Mouse (Mus musculus) cerebellum, adult 11-12 months (tissue): Measurements from ENCODE around the gene Tsnaxip1.
A peak's percentile ranks its signal among the peaks of the same experiment; 100 is the strongest.

ENCODE experiments used
- DNase-seq: peaks from one replicate; pipeline ENCODE4 v3.0.0; 2022

Tsnaxip1 gene

DNA sequence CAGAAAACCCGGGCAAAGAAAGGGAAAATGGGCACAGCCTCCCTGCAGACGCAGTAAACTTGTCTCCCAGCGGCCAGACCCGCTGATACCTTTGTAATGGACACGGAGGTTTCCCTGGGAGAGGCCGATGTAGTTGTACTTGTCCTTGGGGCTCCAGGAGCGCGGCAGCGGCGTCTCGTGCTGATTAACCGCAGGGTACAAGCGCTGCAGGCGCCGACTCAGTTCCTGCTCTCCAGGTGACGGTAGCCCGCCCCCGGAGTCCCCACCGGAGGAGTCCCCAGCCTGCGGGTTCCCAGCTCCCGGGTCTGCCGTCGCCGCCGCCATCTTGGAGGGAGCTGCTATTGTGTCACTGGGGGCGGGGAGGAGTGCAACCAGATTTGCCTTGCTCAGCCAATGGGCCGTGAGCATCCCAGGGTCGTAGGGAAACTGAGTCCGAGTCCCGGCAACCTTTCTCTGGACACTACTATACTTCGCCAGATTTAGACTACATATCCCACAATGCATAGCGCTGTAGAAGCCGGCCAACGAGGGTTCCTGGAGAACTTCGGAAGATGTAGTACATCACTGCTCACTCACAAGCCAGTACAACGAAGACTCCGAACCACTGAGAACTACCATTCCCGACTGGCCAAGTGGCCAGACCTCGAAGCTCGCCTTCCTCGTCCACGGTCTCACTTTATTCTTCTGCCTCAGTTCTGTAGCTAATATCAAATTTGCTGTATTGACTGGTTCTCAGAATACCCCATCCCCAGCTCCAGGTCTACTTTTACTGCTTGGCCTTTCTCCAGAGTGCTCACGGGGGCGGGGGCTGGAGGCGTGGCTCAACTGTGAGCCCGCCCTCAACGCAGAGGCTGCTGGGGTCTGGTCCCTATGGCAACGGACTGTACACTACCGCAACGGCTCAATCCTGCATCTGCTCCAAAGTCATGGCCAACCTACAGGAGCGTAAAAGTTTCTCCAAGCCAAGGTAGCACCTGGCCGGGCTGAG, at the start of gene Tsnaxip1, which contains the start of gene Ranbp10:
Gene Tsnaxip1 (plus strand): TSS at position 871 of the 988 bp plus-strand sequence.
Gene Ranbp10 (minus strand): TSS at position 490 of the 988 bp plus-strand sequence.
- peak; percentile 98 for DNase-seq

DNA sequence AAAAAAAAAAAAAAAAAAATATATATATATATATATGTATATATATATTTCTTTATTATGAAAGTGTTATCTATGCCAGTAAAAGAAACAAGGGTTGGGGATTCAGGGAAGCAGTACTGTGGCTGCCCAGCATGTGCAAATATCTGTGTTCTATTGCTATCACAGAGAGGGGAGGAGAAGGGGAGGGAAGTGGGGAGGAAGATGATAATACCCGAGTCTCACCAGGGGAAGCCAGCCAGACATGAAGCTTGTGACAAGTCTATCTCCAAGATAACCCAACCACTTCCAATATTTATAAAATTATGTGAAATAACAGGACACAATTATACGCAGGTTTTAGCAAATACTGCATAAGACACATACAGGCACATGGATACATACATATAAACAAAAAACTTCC, 49.7 kb upstream of the Tsnaxip1 start:
- no peak for DNase-seq

DNA sequence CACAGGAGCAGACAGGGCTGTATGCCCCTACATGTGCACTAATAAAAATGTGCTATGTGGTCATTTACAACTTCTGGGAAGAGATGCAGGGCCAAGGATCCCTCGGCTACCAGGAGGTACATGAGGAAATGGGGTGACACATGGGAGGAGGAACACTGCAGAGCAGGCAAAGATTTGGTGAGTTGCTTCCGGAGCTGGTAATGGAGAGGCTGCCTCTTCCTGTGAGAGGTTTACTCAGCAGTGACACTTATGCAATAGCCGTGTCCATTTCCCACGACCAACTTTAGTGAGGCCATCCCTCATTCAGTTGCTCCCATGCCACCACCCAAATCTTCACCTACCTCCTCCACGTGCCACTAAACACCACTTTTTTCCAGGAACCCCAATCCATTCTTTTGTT, 47.2 kb upstream of the Tsnaxip1 start:
- DNase-seq, result no peak

DNA sequence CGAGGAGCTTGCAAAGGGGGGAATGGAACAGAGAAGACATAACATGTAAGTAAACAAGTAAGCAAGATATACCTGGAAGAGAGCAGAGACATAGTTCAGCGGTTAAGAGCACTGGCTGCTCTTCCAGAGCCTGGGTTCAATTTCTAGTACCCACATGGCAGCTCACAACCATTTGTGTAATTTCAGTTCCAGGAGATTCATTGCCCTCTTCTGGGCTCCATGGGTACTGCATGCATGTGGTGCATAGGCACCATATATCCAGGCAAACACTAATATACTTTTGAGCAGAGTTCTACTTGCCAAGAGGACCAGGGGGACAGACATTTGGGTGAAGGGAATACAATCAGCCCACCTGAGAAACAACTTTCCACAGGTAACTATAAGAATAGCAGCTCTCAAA, 39.3 kb upstream of the Tsnaxip1 start:
- no peak for DNase-seq

DNA sequence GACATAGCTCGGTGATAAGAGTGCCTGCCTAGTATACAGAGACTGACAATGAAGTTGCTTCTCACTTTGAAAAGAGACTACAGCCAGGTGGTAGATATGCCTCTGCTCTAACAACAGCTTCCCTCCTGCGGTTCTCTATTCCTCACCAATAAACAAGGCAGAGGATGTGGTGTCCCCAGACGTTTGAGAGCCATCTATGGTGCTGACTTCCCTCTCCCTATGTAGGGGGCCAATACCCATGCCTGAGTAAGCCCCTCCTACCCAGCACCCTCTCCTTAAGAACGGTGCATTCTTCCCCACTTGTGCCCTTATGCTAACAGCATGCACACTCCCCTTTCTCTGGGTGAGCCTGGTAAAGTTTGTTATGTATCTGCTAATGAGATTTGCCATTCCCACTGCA, 38.6 kb upstream of the Tsnaxip1 start:
- DNase-seq, result no peak

DNA sequence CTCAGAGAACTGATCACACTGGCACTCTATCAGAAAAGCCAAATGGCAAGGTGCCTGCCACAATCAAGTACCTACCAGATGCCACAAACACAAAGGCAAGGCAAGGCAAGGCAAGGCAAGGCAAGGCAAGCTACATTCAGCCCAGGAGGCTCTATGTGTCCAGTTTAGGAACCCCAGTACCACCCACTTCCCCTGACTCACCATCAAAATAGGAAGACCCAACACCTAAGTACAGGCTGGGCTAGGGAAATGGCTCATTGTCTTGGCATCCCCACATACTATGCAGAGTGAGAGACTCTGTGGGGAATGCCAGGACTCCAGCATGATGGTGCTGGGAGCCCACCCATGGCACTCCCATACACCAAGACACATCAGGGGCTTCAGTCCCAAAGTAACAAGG, 37.9 kb upstream of the Tsnaxip1 start:
- DNase-seq, result no peak

DNA sequence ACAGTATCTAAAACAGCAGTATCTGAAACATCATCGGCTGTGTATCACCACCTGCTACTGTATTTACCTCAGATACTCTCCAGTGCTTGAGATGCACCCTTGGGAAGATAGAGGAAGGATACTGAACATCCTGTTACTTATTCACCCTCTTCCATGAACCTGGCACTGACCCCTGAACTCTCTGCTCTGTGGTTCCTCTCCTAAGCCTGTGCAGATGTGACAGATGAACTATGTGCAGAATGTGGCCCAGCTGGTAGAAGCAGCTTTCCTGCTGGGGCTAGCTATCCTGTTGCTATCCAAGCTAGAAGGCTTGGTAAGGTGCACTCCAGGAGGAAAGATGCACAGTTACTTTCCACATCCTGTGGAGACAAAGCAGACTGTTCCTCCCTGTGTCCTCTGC, 34.2 kb upstream of the Tsnaxip1 start:
- no peak for DNase-seq

DNA sequence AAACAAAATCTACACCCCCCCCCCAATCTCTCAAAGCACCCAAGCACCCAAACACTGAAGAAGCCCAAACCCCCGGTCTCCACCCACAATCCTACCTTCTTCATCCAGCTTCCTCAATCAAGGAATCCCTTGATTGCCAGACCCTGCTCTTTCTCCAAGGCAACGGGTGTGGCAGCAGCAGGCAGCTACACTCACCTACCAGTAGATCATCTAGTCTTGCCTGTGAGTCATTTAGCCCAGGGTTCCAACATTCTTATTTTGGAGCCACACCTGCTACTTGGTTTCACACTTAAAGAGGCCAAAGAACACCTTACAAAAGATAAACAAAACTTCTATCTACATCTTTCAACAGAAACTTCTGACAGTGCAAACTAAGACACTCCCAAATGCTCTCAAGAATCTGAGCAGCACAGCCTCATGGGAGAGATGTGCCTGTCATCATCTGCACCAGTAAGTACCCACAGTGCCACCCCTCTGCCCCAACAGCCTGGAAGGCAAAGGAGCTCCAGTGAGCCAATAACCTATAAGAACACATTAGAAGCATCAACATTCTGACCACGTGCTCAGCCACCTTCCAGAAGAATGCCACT, 33.4 kb upstream of the Tsnaxip1 start:
- no peak for DNase-seq

DNA sequence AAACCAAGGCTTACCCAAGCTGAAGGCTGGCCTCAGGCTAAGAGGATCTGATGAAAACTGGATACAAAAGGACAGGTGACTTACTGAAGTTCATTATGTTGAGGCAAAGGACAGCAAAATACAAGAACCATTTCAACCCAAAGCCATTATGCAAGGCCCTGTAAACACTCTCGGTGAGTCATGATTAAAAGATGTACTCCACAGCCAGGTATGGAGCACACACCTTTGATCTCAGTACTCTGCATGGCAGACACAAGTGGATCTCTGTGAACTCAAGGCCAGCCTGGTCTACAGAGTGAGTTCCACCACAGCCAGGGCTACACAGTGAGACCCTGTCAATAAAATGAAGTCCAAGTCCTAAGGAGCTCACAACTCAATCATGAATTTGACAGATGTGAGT, 31.7 kb upstream of the Tsnaxip1 start:
- DNase-seq, result no peak

DNA sequence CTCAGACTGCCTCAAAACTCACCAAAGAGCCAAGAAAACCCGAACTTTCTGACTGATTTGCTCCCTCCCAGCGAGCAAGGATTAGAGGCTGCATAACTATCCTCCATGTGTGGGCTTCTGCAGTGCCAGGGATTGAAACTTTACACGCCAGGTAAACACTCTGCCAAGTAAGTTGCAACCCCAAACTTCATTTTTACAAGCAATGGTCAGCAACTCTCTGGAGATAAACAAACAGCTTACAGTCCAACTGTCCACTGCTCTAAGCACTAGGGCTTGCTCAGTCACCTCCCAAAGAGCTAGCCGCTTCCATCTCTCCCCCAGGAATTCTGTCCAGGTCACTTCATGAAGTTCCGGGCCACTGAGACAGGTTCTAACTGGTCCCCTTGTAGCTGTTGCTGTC, 29.1 kb upstream of the Tsnaxip1 start:
- DNase-seq, result no peak

DNA sequence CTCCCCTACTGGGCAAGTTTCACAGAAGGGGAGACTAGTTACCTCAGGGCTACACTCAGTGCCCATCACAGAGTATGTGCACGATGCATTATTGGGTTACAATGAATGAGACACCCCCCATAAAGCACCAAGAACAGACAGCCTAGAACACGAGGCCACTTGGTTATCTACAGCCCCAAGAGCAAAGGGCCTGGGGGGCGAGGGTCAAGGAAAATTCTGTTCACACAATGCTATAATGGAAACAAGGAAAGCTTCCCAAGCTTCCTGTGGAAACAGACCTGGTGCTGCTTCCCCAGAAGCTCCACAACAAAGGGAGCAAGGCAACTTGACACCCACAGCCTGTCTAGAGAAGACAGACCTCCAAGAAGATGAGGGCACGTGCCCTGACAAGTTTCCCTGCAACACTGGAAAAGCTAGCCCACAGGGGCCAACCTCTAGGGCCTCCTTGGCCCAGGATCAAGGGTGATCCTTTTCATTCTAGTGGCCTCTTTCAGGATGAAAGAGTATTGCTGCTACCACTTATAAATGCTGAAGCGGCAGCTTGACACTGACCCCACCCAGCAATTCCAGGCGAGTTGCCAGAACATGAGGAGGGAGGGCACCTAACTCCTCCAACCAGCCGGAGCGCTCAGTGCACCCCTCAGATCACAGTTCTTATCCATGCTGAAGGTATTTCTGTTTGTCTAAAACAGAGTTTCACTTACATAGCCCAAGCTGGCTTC, 28.3 kb upstream of the Tsnaxip1 start:
- peak; percentile 50 for DNase-seq

DNA sequence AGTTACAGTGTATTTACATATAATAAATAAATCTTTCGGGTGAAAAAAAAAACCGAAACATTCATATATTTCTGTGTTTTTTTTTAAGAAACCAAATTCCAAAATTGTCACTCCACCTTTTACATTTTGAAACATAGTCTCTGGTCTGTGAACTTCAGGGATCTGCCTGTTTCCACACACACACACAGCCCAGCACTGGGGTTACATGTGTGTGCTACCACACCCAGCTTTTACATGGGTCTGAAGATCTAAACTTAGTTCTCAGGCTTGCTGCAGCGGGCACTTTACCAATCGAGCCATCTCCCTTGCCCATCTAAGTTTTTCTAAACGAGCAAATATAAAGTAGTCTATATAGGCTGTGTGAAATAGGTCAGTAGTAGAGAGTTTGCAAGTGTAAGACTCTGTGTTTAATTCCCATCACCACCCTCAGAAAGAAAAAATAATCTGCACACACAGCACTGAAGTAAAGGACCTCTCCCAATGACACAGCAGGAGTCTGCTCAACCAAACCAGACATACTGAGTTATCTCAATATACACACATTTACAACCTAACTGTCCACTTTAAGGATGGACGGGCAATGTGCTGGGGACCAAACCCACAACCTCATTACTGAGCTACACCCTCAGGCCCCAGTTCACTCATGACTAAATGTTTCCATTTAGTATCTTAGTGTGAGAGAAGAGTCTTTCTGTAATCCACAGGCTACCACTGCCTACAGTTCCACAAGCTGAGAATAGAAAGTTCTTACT, 26.2 kb upstream of the Tsnaxip1 start:
- DNase-seq, result no peak

DNA sequence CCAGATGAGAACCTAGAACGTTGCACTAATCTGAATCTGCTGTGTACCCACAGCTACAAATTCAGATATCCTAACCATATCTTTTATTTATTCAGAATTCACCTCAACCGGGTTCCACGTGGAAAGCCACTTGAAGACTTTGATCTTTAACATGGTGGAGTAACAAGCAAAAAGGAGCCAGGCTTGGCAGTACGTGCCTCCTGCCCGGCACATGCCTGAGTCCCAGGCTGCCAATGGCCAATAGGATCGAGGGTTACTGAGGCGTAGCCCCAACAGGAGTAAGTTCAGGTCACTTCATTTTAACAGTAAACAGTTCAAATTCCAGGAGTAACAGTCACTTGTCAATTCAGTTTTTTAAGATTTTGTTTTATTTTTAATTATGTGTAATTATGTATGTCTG, 22.7 kb upstream of the Tsnaxip1 start:
- no peak for DNase-seq

DNA sequence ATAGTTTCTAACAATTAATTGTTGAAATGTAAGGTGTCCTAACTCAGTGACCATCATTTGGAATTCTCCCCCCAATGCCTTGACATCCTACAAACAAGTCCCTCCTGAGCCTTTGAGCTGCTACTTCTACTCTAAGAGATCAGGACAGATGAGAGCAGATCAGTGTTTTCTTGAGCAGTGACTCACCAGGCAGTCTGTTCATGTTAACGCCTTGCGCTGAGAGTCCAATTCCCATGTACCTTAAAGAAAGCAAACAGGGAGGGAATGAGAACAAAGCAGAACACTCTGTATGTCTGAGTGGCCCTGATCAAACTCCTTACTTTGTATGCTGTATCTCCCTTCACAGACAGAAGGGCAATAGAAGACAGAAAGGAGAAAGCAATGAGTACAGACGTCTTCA, 22.2 kb upstream of the Tsnaxip1 start:
- no peak for DNase-seq

DNA sequence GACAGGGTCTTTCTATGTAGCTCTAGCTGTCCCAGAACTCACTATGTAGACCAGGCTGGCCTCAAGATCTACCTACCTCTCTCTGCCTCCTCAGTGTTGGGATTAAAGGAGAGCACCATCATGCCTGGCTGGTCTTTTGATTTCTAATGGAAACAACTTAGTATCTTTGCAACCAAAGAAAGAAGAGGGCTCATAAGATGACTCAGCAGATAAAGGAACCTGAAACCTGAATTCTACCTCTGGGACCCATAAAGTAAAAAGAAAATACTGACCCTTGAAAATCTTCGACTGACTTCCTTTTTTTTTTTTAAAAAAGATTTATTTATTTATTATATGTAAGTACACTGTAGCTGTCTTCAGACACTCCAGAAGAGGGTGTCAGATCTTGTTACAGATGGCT, 21.6 kb upstream of the Tsnaxip1 start:
- DNase-seq, result no peak

DNA sequence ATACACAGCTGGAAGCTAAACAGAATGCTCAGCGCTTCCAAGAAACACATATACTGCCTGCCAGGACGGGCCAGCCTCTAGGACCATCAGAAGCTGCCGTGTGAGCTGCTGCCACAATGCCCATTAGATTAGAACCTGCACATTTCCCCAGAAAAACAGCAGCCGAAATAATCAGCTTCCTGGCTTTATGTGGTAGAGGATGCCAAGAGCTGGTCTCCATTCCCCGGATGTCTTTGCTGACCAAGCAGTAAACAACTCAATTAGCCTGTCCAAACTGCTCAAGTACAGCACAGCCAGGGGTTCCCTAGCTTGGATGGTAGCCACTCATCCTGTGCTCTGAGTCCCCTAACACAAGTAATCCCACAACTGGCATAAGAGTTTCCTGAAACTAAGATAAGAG, 19.8 kb upstream of the Tsnaxip1 start:
- DNase-seq, result no peak

DNA sequence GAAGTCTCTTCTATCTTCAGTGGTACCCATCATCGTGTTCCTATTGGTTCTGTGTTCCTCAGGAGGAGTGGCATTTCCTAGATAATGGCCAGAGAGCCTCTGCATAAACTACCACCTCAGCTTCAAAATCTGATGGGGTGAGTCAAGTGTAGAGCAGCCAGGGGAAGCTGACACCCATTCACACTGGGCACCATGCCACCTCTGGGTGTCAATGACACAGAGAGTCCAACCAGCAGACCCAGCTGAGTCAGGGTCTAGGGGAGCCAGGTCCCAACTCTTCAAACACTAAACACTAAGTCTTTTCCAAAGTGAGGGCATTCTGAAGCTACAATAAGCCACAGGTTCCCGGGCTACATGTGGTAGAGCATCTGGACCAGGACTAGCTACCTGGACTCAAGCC, 19.1 kb upstream of the Tsnaxip1 start:
- no peak for DNase-seq

DNA sequence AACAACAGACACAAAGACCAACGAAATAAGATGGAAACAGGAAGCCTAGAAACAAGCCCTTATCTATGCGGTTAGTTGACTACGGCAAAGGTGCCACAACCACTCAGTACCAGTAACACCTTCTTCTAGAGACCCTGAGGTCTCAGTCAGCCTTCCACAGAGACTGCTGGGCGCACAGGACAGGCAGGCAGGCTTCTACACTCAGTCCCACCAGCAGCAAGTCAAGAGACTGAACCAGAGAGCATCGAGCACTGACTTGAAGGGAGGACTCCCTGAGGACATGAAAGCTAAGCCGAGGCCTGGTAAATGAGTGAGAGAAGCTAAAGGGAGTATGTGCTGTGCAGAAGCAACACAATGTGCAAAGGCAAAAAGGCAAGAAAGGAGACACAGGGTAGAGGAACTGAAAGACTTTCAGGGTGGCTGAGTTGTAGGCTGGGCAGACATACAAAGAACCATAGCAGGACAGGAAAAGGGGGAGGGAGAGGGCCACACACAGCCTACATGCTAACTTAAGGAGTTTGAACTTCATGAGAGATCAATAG, 17.2 kb upstream of the Tsnaxip1 start:
- no peak for DNase-seq

DNA sequence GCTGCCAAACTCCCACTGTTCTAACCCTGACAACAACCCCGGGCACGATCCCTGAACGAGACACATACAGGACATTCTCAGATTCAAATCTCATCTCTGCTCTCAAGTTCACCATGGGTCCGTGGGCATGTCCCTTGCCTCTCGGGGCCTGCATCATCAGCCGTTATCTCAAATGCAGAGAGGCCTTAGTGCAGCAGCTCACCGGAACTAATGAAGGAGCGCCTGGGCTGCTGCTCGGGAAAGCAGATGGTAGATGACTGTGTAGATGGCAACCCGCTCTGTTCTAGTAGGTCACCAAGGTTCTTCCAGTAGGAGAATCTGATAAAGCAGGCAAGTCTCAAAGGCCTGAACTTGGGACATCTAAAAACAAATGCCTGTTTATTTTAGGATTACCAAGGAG, 16.5 kb upstream of the Tsnaxip1 start:
- DNase-seq, result no peak

DNA sequence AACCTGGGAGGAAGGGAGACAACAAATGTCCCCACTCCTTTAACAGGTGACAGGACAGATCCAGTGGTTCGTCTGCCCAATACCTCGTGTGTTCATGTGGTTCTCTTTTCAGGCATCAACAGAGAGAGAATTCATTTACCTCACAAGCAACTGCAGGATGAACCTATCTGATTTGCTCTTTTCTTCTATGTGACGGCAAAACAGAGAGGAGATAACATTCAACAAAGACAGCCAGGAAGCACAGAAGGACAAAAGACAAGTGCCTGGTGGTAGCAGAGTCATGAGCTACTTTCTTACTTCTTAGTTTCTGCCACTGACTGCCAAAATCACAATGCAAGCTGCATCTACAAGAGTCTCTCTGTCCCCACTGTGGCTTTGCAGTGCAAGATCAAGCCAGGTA, 16.0 kb upstream of the Tsnaxip1 start:
- DNase-seq, result no peak

DNA sequence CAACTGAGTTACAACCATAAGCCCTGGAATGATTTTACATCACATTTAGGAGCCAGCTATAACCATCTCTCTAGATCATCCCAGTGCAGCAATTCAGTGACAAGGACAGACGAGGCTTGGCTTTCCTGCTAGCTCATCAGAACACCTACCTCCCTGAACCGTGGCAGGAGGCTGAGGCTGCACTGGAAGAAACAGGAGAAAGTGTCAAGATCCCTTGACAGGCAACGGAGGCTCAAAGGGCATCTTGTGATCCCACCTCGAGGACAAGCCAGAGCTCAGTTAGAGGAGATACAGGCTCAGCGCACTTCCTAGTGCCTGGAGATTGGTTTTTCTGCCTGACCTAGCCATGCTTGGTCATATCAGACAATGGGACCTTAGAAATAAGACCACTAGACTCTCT, 15.0 kb upstream of the Tsnaxip1 start:
- no peak for DNase-seq

DNA sequence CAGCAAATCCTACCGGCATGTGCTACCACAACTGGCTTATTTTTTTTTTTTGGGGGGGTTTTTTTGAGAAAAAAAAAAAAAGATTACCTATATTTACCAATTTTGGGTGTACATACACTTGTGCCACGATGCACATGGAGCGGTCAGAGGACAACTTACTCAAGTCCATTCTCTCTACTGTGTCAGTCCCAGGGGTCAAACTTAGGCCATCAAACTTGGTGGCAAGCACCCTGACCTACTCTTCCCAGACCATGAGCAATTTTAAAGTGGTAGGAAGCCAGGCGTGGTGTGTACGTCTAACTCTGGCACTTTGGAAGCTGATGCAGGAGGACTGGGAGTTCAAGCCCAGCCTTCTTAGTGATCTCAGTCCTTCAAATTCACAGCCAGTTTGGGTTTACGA, 14.3 kb upstream of the Tsnaxip1 start:
- DNase-seq, result no peak

DNA sequence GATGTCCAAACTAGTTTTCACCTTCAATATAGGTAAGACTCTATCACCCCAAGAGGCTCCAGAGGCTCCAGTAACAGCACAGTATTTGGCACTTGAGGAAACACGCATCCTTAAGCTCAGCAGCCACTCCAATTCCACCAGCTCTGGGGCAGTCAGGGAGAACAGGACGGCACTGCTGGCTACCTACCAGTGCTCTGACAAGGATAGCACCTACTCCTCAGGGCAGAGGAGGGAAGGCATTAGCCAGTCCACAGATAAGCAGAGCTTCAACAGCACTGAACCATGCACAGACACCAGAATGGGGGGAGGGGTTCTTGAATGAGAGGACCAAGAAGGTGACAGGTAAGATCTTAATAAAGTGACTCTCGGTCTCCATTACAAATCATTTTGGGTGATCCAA, 7.9 kb upstream of the Tsnaxip1 start:
- DNase-seq, result no peak
